Mouse (Mus musculus) spleen, adult 2 months (tissue): ENCODE measurements around the gene Gm21983.

Experiments used
- CTCF ChIP-seq: fragments of 200-500 bp; IDR thresholded peaks from 2 replicates; pipeline ENCODE4 v1.5.1; 2011; ENCODE audit warnings: mild to moderate bottlenecking, inconsistent platforms; ENCODE audit not compliant: insufficient read depth, insufficient read length, insufficient replicate concordance; ENCODE audit errors: extremely low read depth
- POLR2A ChIP-seq: fragments of 200-500 bp; IDR thresholded peaks from 2 replicates; pipeline ENCODE4 v1.6.1; 2011; ENCODE audit warnings: low read depth, low read length, inconsistent platforms

DNA sequence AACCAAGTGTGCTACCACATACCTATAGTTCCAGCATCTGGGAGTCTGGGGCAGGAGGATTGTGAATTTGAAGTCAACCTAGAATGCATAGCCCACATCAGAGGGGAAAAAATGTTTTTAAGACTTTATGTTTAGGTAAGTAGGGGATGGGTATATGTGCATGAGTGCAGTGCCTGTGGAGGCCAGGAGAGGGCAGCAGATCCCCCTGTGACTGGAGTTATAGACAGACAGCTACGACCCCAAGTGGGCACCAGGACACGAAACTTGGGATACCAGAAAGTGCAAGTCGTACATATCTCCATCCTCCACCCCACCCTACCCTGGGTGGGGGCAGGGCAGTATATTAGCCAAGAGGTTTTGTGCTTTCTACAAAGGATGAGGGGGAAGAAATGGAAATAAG, 4.1 kb upstream of the Gm21983 start:
- TF ChIP-seq CTCF (peak; percentile 65; the same call in 1 of the 2 replicates), POLR2A (no peak)
